Mouse (Mus musculus): Measurements from ENCODE around the gene Klc3. TPM values are rescaled to one million over a fixed set of nuclear protein-coding genes. Genes with fewer than 3 reads are reported as not detected.
A peak's percentile ranks its signal among the peaks of the same experiment; 100 is the strongest.

Klc3 gene
- polyA plus RNA-seq, 1 experiment from 2014 or later, result 3.5 TPM

DNA sequence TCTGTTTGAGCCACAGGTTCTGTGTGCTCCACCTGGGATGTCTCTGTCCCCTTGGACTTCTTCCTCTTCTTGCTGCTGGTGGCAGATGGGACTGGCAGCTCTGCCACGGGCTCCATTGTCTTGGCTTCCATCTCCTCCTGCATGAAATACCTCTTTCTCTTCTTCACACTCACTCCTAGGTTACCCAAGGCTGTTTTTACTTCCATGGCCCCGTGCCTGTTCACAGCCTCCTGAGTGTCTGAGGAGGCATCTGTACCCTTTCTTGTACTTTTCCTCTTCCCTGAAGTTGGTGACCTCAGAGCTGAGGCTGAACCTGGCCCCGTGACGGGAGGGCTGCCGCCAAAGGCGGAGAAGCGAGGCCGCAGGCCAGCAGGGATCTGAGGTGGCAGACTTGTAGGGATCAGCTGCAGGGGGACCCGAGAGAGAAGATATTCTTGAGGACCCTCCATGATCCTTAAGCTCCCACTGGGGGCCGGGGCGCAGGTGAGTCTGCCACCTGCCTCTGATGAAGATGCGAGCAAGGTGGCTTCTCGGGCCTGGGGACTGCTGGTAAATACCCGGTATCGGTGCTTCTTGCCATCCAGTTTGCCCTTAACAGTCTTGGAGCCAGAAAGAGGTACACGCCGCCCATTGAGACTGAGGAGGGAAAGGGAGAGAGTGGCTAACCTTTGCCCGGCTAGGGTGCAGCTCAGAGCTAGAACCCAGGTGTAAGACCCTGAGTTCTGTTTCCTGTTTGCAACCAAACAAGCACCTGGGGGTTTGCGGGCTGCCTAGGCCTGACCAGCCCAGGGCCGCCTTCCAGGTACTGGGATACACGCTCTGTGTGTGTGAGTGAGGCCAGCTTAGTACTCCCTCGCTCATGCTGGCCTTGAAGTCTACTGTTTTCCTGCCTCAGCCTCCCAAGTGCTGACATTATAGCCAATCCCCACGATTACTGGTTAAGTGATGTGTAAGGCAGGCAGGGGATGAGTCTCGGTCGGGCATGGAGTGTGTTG lies 46.2 kb downstream of the Klc3 start:
- ATAC-seq (ENCODE audit: insufficient number of reproducible peaks, low FRiP score, low TSS enrichment, low read depth) (no peak), DNase-seq (ENCODE audit: low spot score) (no peak)
- Histone ChIP-seq H3K4me3 (ENCODE audit: low read depth, low read length) (no peak overlapping the region), H3K4me1 (ENCODE audit: control insufficient read depth, insufficient read depth, low read length) (peaks cover 13% of the 10 kb centered on the region), H3K36me3 (ENCODE audit: control insufficient read depth, insufficient read depth, low read length) (peaks cover 9% of the 10 kb centered on the region; the same call in 1 of the 2 replicates), H3K27me3 (ENCODE audit: control insufficient read depth, insufficient read depth, low read length) (no peaks in the 10 kb centered on the region), H3K27ac (replicated peaks; ENCODE audit: low read depth, low read length) (no peak overlapping the region), H3K9me3 (ENCODE audit: control insufficient read depth, low read length) (no peaks in the 10 kb centered on the region), H3K9ac (ENCODE audit: low read length) (no peak overlapping the region), H3K4me2 (ENCODE audit: low read depth, severe bottlenecking) (peak overlapping the region; percentile 91; the same call in 1 of the 2 replicates)
- 94% methylated on average over 25 of the region's 25 CpGs for WGBS

- Histone ChIP-seq H3K9ac (ENCODE audit: low read length) (no peak overlapping the region), H3K9me3 (ENCODE audit: control insufficient read depth, low read length) (no peaks in the 10 kb centered on the region), H3K27me3 (ENCODE audit: control insufficient read depth, insufficient read depth, low read length) (no peaks in the 10 kb centered on the region), H3K27ac (replicated peaks; ENCODE audit: low read depth, low read length) (no peak overlapping the region), H3K4me3 (ENCODE audit: low read depth, low read length) (no peak overlapping the region), H3K4me2 (ENCODE audit: low read depth, severe bottlenecking) (no peak overlapping the region), H3K4me1 (ENCODE audit: control insufficient read depth, insufficient read depth, low read length) (peaks cover 6% of the 10 kb centered on the region), H3K36me3 (ENCODE audit: control insufficient read depth, insufficient read depth, low read length) (peaks cover 11% of the 10 kb centered on the region; the same call in 1 of the 2 replicates)
- WGBS, result 74% methylated on average over 10 of the region's 10 CpGs
- DNase-seq (ENCODE audit: low spot score) (no peak), ATAC-seq (ENCODE audit: insufficient number of reproducible peaks, low FRiP score, low TSS enrichment, low read depth) (no peak)
These were observed 47.6 kb downstream of the Klc3 start for GRCm38 (mm10) chr7:19356311-19356710.

DNA sequence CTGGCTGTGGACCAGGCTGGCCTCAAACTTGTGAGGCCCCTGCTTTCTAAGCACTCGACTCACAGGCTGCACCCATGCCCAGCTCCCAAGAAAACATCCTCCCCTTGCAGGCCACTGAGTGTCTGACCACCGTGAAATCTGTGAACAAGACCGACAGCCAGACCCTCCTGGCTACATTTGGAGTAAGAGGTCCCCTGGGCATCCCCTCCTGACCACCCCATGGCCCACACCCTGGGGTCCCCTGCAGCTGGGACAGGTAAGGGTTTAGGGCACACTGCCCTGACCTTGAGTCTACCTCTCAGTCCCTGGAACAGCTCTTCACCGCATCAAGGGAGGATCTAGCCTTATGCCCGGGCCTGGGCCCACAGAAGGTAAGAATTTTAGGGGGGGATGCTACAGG lies 48.9 kb downstream of the Klc3 start:
- no peaks in the 10 kb centered on the region for H3K9me3 ChIP-seq (ENCODE audit: control insufficient read depth, low read length)
- no peak overlapping the region for H3K9ac ChIP-seq (ENCODE audit: low read length)
- ATAC-seq (ENCODE audit: insufficient number of reproducible peaks, low FRiP score, low TSS enrichment, low read depth) (no peak), DNase-seq (ENCODE audit: low spot score) (no peak)
- WGBS, result 88% methylated on average over 5 of the region's 5 CpGs
- no peaks in the 10 kb centered on the region for H3K27me3 ChIP-seq (ENCODE audit: control insufficient read depth, insufficient read depth, low read length)
- H3K4me1 ChIP-seq (ENCODE audit: control insufficient read depth, insufficient read depth, low read length), result peaks cover 4% of the 10 kb centered on the region; the same call in 1 of the 2 replicates
- H3K4me3 ChIP-seq (ENCODE audit: low read depth, low read length), result no peak overlapping the region
- no peak overlapping the region for H3K4me2 ChIP-seq (ENCODE audit: low read depth, severe bottlenecking)
- no peak overlapping the region for H3K27ac ChIP-seq (replicated peaks; ENCODE audit: low read depth, low read length)
- peaks cover 18% of the 10 kb centered on the region; the same call in 1 of the 2 replicates for H3K36me3 ChIP-seq (ENCODE audit: control insufficient read depth, insufficient read depth, low read length)

DNA sequence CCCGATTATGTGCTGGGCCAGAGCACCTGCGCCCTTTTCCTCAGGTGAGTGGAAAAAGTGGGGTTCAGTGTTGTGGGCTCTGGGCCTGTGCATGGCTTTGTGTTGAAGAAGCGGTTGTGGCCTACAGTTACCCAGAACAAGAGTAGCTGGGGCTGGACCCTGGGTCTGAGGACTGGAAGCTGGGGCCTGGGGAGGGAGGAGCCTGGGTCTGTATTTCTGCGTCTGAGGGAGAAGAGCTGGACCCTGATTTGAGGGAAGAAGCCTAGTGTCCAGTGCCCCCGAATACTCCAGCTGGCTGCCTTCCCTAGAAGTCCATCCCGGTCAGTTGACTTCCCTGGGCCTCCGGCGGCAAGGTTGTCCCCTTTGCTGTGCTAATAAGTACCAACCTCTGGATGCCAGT lies 53.7 kb downstream of the Klc3 start:
- 0 out of 2 replicates have a peak, but pooled peaks cover 2% of the 10 kb centered on the region for H3K4me1 ChIP-seq (ENCODE audit: control insufficient read depth, insufficient read depth, low read length)
- no peak overlapping the region for H3K4me2 ChIP-seq (ENCODE audit: low read depth, severe bottlenecking)
- H3K4me3 ChIP-seq (ENCODE audit: low read depth, low read length), result no peak overlapping the region
- H3K9me3 ChIP-seq (ENCODE audit: control insufficient read depth, low read length), result no peaks in the 10 kb centered on the region
- H3K27me3 ChIP-seq (ENCODE audit: control insufficient read depth, insufficient read depth, low read length), result no peaks in the 10 kb centered on the region
- H3K9ac ChIP-seq (ENCODE audit: low read length), result no peak overlapping the region
- DNase-seq (ENCODE audit: low spot score) (no peak), ATAC-seq (ENCODE audit: insufficient number of reproducible peaks, low FRiP score, low TSS enrichment, low read depth) (no peak)
- 96% methylated on average over 8 of the region's 8 CpGs for WGBS
- no peak overlapping the region for H3K27ac ChIP-seq (replicated peaks; ENCODE audit: low read depth, low read length)
- H3K36me3 ChIP-seq (ENCODE audit: control insufficient read depth, insufficient read depth, low read length), result peaks cover 13% of the 10 kb centered on the region; the same call in 1 of the 2 replicates

DNA sequence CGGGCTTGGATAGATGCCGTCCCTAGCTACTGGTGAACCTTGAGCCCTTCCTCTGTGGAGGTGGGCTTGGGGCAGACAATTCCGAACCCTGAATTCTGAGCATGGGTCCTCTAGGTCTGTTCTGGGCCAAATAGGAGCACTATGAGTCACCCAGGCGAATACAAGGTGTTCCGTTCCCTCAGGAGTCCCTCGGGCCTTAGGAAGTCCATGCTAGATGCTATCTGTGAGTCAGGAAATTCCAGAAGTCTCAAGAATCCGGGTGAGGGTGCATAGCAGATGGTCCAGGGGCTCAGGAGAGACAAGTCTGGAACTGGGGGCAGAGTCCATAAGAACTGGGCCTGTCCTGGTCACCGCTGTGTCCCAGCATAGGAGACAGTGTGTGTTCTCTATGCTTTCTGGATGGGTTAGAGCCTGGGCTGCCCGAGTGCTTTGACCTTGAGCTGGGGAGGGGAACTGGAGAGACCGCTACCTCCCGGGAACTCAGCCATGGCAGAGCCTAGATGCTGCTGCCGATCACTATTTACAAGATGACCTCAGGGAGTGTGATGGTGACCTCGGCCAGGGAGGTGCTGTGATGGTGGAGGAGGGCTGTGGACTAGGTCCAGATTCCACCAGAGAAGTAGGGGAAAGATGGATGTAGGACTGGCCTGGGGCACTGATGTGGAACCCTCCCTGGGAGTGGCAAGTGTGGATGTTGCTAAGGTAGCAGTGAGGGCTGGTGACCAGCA lies 54.6 kb downstream of the Klc3 start:
- Histone ChIP-seq H3K9me3 (ENCODE audit: control insufficient read depth, low read length) (no peaks in the 10 kb centered on the region), H3K4me1 (ENCODE audit: control insufficient read depth, insufficient read depth, low read length) (peaks cover 6% of the 10 kb centered on the region), H3K36me3 (ENCODE audit: control insufficient read depth, insufficient read depth, low read length) (peaks cover 13% of the 10 kb centered on the region; the same call in 1 of the 2 replicates), H3K9ac (ENCODE audit: low read length) (no peak overlapping the region), H3K4me3 (ENCODE audit: low read depth, low read length) (no peak overlapping the region), H3K27ac (replicated peaks; ENCODE audit: low read depth, low read length) (no peak overlapping the region), H3K4me2 (ENCODE audit: low read depth, severe bottlenecking) (no peak overlapping the region), H3K27me3 (ENCODE audit: control insufficient read depth, insufficient read depth, low read length) (no peaks in the 10 kb centered on the region)
- DNase-seq (ENCODE audit: low spot score), result no peak
- ATAC-seq (ENCODE audit: insufficient number of reproducible peaks, low FRiP score, low TSS enrichment, low read depth), result no peak
- 86% methylated on average over 13 of the region's 13 CpGs for WGBS

DNA sequence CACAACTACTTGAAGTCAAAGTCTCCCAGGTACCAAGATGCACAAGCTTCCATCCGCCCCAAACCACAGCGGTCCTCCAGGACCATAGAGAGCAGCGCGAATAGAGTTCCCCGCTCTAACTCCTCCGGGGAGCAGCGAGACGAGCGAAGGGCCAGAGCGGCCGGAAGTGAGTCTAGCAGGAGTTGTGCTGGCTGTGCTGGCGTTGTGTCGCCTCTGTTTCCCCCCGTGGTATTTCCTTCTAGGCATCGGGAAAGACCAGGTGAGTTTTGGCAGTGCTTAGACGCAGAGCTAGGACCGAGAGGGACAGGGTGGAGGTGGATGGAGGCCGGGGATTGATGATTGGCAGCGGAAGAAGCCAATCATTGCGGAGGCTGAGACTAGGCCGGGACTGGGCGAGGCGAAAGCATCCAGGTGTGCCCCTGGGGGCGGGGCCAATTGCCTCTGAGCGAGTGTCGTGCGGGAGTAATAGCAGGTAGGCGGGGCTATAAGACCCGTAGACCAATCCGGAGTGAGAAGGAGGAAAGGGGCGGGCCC lies 58.9 kb downstream of the Klc3 start:
- Histone ChIP-seq H3K4me1 (ENCODE audit: control insufficient read depth, insufficient read depth, low read length) (peaks cover 15% of the 10 kb centered on the region), H3K4me2 (ENCODE audit: low read depth, severe bottlenecking) (peak overlapping the region; percentile 77), H3K4me3 (ENCODE audit: low read depth, low read length) (peak overlapping the region; percentile 59), H3K9me3 (ENCODE audit: control insufficient read depth, low read length) (no peaks in the 10 kb centered on the region), H3K9ac (ENCODE audit: low read length) (peak overlapping the region; percentile 77), H3K36me3 (ENCODE audit: control insufficient read depth, insufficient read depth, low read length) (no peaks in the 10 kb centered on the region), H3K27ac (replicated peaks; ENCODE audit: low read depth, low read length) (peak overlapping the region; percentile 83), H3K27me3 (ENCODE audit: control insufficient read depth, insufficient read depth, low read length) (peaks cover 13% of the 10 kb centered on the region)
- DNase-seq (ENCODE audit: low spot score), result peak; percentile 99
- 0% methylated on average over 31 of the region's 31 CpGs for WGBS
- peak; percentile 97 for ATAC-seq (ENCODE audit: insufficient number of reproducible peaks, low FRiP score, low TSS enrichment, low read depth)

MicroRNAs encoded within 50 kb of the gene (microRNA counts, 519-probe panel; counts per million panel counts)
- microRNA mmu-miR-343, result not detected

Small RNA genes within 50 kb of the gene (microRNA-seq; reads per million reads assigned to microRNA genes)
- gene Mir343, result not detected

Other genes starting within 250 kb of the Klc3 start
- 0.23 TPM in 1 of 2 replicates, not detected in the other for gene Gipr, start 238.0 kb downstream of the Klc3 start, polyA plus RNA-seq (2014; fragmentation: Nextera tagmentation; extraction: Ambion mirVana)
- gene Eml2, start 227.7 kb downstream of the Klc3 start, polyA plus RNA-seq (2014; fragmentation: Nextera tagmentation; extraction: Ambion mirVana), result 2.2 and 2.3 TPM in 2 replicates
- 8.7 and 10.5 TPM in 2 replicates for gene Gpr4, start 191.6 kb downstream of the Klc3 start, polyA plus RNA-seq (2014; fragmentation: Nextera tagmentation; extraction: Ambion mirVana)
- gene Opa3, start 175.8 kb downstream of the Klc3 start, polyA plus RNA-seq (2014; fragmentation: Nextera tagmentation; extraction: Ambion mirVana), result 42.9 and 43.2 TPM in 2 replicates
- gene Vasp, start 132.3 kb downstream of the Klc3 start, polyA plus RNA-seq (2014; fragmentation: Nextera tagmentation; extraction: Ambion mirVana), result 62.3 and 65.6 TPM in 2 replicates
- gene Ppm1n, start 124.0 kb downstream of the Klc3 start, polyA plus RNA-seq (2014; fragmentation: Nextera tagmentation; extraction: Ambion mirVana), result 0.24 TPM in 1 of 2 replicates, not detected in the other
- 9.0 and 10.0 TPM in 2 replicates for gene Rtn2, start 121.5 kb downstream of the Klc3 start, polyA plus RNA-seq (2014; fragmentation: Nextera tagmentation; extraction: Ambion mirVana)
- 0.06 TPM in 1 of 2 replicates, not detected in the other for gene Fosb, start 94.1 kb downstream of the Klc3 start, polyA plus RNA-seq (2014; fragmentation: Nextera tagmentation; extraction: Ambion mirVana)
- gene Ercc1, start 59.3 kb downstream of the Klc3 start, polyA plus RNA-seq (2014; fragmentation: Nextera tagmentation; extraction: Ambion mirVana), result 104 and 114 TPM in 2 replicates
- 21.1 and 24.8 TPM in 2 replicates for gene Cd3eap, start 44.6 kb downstream of the Klc3 start, polyA plus RNA-seq (2014; fragmentation: Nextera tagmentation; extraction: Ambion mirVana)
- 6.6 and 8.7 TPM in 2 replicates for gene Ppp1r13l, start 44.4 kb downstream of the Klc3 start, polyA plus RNA-seq (2014; fragmentation: Nextera tagmentation; extraction: Ambion mirVana)
- gene Ercc2, start 22.1 kb downstream of the Klc3 start, polyA plus RNA-seq (2014; fragmentation: Nextera tagmentation; extraction: Ambion mirVana), result 11.8 and 13.5 TPM in 2 replicates
- 3.8 and 5.2 TPM in 2 replicates for gene Ckm, start 672 bp upstream of the Klc3 start, polyA plus RNA-seq (2014; fragmentation: Nextera tagmentation; extraction: Ambion mirVana)
- gene Mark4, start 54.7 kb upstream of the Klc3 start, polyA plus RNA-seq (2014; fragmentation: Nextera tagmentation; extraction: Ambion mirVana), result 10.0 and 10.8 TPM in 2 replicates
- gene Exoc3l2, start 59.2 kb upstream of the Klc3 start, polyA plus RNA-seq (2014; fragmentation: Nextera tagmentation; extraction: Ambion mirVana), result 1.8 and 2.2 TPM in 2 replicates
- gene Bloc1s3, start 104.3 kb upstream of the Klc3 start, polyA plus RNA-seq (2014; fragmentation: Nextera tagmentation; extraction: Ambion mirVana), result 2.3 and 2.7 TPM in 2 replicates
- gene Trappc6a, start 104.3 kb upstream of the Klc3 start, polyA plus RNA-seq (2014; fragmentation: Nextera tagmentation; extraction: Ambion mirVana), result 73.3 and 82.3 TPM in 2 replicates
- gene Nkpd1, start 113.7 kb upstream of the Klc3 start, polyA plus RNA-seq (2014; fragmentation: Nextera tagmentation; extraction: Ambion mirVana), result 0.12 and 0.16 TPM in 2 replicates
- 3.9 and 5.5 TPM in 2 replicates for gene Ppp1r37, start 159.0 kb upstream of the Klc3 start, polyA plus RNA-seq (2014; fragmentation: Nextera tagmentation; extraction: Ambion mirVana)
- gene Zfp296, start 173.2 kb upstream of the Klc3 start, polyA plus RNA-seq (2014; fragmentation: Nextera tagmentation; extraction: Ambion mirVana), result 0.21 and 0.52 TPM in 2 replicates
- 183 and 185 TPM in 2 replicates for gene Gemin7, start 173.5 kb upstream of the Klc3 start, polyA plus RNA-seq (2014; fragmentation: Nextera tagmentation; extraction: Ambion mirVana)
- 55.9 and 61.5 TPM in 2 replicates for gene Clasrp, start 200.4 kb upstream of the Klc3 start, polyA plus RNA-seq (2014; fragmentation: Nextera tagmentation; extraction: Ambion mirVana)
- 4.7 and 5.3 TPM in 2 replicates for gene Relb, start 225.3 kb upstream of the Klc3 start, polyA plus RNA-seq (2014; fragmentation: Nextera tagmentation; extraction: Ambion mirVana)